Mouse (Mus musculus): Measurements from ENCODE around the gene Mysm1.

Mysm1 gene

GRCm38 (mm10) chr4:94978590-94979499, at the start of gene Mysm1:
Gene Mysm1, minus strand, starts transcription at chr4:94979100.
- DNase-seq (ENCODE audit: low read depth, low spot score), result peak; percentile 66

DNA sequence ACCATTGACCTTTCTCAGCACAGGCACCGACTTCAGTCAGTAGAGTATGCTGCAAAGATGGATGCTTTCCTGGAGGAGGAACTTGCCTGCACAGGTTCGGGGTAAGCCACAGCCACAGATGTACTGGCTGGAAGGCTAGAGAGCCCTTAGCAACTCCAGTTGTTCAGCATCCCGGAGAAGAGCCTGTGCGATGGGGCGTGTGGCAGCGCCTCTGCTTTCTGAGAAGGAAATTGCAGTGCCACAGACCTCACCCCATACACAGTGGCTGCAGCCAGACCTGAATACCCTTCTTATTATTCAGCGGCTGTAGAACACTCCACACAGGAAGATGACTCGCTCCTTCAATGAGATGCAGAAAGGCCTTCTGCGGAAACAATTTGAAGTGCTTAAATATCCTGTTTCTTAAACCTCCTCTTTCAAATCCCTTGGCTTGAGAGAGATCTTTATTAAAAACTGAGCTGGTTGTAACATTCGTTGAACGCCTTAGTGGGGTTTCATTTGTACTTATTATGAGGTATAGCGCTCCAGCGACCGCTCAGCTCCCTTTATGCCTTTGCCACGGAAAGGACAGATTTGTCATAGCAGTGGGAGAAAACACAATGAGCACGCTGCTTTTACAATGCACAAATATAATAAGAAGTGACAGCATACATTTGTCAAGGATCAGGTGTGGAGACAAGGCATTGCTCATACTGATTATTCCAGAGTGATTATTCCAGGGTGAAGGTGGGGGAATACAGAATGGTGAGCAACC, 47.1 kb upstream of the Mysm1 start:
- DNase-seq (ENCODE audit: low read depth, low spot score), result no peak

- DNase-seq (ENCODE audit: low read depth, low spot score), result no peak
These were observed 44.6 kb upstream of the Mysm1 start for GRCm38 (mm10) chr4:95023350-95023953.

DNA sequence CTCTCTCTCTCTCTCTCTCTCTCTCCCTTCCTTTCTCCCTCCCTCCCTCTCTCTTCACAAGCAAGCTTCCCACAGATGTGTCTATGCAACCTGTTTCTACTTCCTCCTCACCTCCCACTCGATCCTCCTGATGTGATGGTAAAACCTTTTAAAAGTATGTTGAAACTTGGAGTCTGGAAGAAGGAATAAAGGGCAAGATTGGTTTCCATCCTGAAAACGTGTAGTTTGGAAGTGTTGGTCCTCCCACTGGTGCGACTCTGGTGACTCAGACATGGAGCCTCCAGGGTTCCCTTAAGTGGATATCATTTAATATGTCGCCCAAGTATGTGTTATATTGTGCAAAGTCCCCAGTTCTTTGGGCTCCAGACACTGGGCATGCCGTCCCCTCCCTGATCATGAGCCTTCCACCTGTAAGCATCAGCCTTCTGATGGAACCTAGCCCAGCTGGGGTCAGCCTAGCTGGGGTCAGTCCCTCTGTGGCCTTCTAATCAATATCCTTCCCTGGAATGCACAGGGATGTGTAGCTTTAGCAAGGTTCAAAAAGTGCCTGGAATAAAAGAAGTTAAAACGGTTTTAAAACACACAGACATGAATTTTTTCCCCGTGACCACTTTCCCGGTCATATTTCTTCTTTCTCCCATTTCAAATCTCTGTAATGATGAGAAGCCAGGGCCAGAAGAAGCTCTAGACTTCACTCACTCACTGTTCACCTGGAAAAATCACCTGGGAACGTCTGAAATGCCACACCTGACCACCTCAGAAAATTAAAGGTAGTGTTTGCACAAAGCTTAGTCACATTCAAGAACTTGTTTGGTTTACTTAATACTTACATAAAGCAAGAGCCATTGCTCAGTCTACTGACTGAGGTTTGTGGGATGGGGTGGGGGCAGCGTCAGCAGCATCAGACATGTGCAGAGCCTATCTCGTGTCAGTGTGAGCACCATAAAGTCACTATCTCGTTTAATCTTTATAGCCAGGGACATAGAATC, 43.0 kb upstream of the Mysm1 start:
- no peak for DNase-seq (ENCODE audit: low read depth, low spot score)

- no peak for DNase-seq (ENCODE audit: low read depth, low spot score)
These were observed 41.3 kb upstream of the Mysm1 start for GRCm38 (mm10) chr4:95020201-95020600.

- no peak for DNase-seq (ENCODE audit: low read depth, low spot score)
These were observed 39.3 kb upstream of the Mysm1 start for GRCm38 (mm10) chr4:95018221-95018620.

DNA sequence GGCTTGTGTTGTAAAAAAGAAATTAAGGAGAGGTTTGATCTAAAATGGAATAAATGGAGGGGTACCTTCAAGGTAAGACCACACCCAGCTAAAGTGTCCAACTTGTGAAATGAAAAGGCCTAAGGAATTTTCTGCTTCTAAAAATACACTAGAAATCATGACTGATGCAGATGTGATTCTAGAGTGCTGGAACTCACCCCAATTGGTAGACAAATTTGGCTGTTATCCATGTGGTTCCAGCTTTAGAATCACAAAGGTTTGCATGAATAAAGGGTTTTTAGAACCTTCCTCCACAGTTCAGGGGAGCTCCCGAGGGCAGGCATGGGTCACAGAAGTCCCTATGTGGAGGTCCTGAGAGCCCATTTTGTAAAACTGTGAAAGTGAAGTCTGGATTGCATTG, 33.8 kb upstream of the Mysm1 start:
- DNase-seq (ENCODE audit: low read depth, low spot score), result no peak

- DNase-seq (ENCODE audit: low read depth, low spot score), result no peak
These were observed 33.4 kb upstream of the Mysm1 start for GRCm38 (mm10) chr4:95012256-95012655.

- DNase-seq (ENCODE audit: low read depth, low spot score), result no peak
These were observed 29.5 kb upstream of the Mysm1 start for GRCm38 (mm10) chr4:95008175-95009057.

DNA sequence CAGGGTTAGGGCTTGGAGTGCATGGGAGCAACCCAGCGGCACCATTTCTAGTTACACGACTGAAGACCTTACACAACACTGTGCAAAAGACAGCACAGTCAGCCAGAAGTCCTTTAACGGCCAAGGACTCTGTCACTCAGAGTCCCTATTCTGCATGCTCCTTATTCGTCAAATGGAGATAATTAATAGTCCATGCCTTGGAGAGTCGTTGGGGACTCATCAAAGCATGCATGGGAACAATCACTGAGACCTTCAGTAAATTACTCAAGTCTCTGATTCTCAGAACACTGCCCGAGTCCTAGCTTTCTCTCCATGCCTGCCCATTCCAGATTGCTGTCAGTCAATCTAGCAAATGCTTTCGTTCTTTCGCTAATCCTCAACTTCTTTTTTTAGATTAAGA, 28.9 kb upstream of the Mysm1 start:
- no peak for DNase-seq (ENCODE audit: low read depth, low spot score)

- DNase-seq (ENCODE audit: low read depth, low spot score), result no peak
These were observed 26.4 kb upstream of the Mysm1 start for GRCm38 (mm10) chr4:95005251-95005830.

DNA sequence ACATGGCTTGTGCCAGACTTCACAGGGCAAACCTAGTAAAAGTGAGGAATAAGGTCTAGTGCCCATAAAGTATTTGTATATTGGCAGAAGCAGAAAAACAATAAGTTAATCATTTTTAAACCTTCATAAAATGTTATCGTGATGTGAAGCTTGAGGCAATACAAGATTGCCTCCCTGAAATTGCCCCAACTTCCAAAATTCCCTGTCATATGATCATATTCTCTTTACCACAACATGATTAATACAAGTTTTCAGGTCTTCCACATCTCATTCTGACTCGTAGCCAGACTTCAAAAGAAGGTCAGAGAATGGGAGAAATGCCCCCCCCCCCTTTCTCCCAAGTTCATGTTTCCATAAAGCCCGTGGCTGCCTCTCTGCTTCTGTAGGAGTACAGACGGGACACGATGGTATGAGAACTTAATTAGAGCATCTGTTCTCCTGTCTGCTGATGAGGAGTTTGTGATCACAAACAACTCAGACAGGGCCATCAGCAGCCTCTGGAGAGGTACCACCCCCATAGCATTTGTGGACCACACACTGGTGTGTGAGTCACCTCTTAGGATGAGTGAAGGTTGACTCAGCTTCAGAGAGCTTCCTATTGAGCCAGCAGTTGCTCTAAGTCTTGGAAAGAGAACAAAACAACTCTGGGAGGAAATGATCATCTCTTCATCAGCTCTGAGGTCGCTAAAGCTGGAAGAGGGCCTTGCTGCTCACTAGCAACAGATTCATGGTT, 22.3 kb upstream of the Mysm1 start:
- DNase-seq (ENCODE audit: low read depth, low spot score), result no peak

DNA sequence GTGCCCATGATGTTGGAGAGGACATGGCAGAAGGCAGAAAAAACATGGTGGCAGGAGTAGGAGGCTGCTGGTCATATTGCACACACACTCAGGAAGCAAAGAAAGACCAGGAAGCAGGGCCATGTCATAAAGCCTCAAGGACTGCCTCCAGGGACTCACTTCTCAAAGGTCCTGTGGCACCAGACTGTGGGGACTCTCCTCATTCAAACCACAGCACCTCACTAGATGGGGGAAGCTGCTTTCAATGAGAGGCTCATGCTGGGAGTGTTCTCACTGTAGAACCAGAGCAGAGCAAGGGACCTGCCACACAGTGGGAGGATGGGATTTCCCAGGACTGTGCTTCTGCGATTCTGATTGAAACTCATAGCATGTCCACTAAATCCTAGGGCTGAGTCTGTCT, 21.2 kb upstream of the Mysm1 start:
- no peak for DNase-seq (ENCODE audit: low read depth, low spot score)

GRCm38 (mm10) chr4:94999249-94999648, 20.3 kb upstream of the Mysm1 start:
- DNase-seq (ENCODE audit: low read depth, low spot score), result no peak

DNA sequence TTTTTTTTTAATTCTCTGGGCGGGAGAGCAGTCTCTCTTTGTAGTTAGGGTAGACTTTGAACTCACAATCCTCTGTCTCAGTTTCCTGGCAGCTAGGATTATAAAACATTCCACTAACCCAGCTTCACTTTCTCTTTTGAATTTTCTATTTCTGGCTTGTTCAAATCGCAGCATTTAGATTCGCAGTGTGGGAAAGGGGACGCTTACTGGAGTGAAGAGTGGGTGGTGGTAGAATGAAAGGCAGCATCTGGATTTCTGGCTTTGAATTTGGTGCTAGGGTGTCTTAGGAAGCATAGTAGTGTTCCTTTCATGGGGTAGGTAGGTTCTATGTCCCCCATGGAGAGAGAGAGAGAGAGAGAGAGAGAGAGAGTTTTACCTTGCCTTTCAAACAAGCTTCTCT, 17.0 kb upstream of the Mysm1 start:
- no peak for DNase-seq (ENCODE audit: low read depth, low spot score)

GRCm38 (mm10) chr4:94990204-94990603, 11.3 kb upstream of the Mysm1 start:
- no peak for DNase-seq (ENCODE audit: low read depth, low spot score)

GRCm38 (mm10) chr4:94987725-94988124, 8.8 kb upstream of the Mysm1 start:
- DNase-seq (ENCODE audit: low read depth, low spot score), result no peak

GRCm38 (mm10) chr4:94979500-94979915, 608 bp upstream of the Mysm1 start:
- no peak for DNase-seq (ENCODE audit: low read depth, low spot score)

DNA sequence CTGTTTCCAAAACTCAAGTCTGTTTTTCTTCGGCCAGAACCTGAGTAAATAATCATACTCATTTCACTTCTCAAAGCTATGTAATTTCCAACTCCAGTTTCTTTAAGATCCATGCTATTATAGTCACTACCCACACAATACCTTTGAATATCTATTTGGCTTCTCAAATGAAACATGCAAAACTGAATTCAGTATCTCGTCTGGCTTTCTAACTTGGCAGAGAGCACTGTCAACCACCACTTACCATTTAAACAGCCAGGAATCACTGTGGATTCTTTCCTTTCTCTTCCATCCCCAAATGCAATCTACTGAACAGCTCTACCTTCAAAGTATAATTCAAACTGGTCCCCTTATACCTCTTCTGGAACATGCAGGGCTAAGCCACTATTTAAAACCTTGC, 5.6 kb downstream of the Mysm1 start:
- no peak for DNase-seq (ENCODE audit: low read depth, low spot score)

Data from WW6 (cell line).